Mouse (Mus musculus) CH12.LX (cell line): ENCODE measurements around the gene Cabin1.

Experiments used
- CHD1 ChIP-seq: IDR thresholded peaks from 2 replicates; pipeline ENCODE4 v1.6.1; 2012; ENCODE audit warnings: low read depth, low read length, improper control_type of control experiment, inconsistent platforms
- CTCF ChIP-seq, 2 experiments: IDR thresholded peaks in 1 of 2; conservative IDR thresholded peaks in 1 of 2; 2 replicates each; pipeline ENCODE4 v1.5.1; 2011 to 2012; ENCODE audit warnings: low read depth in 2 of 2, low read length in 2 of 2, improper control_type of control experiment in 1 of 2, inconsistent platforms in 1 of 2, mild to moderate bottlenecking in 1 of 2, moderate library complexity in 1 of 2
- E2F4 ChIP-seq: IDR thresholded peaks from 2 replicates; pipeline ENCODE4 v1.6.1; 2011; ENCODE audit warnings: low read depth, low read length, improper control_type of control experiment; ENCODE audit not compliant: insufficient replicate concordance
- MYC ChIP-seq: IDR thresholded peaks from 2 replicates; pipeline ENCODE4 v1.6.1; 2011; ENCODE audit warnings: low read depth, mild to moderate bottlenecking, improper control_type of control experiment, low read length
- NELFE ChIP-seq: IDR thresholded peaks from 2 replicates; pipeline ENCODE4 v1.6.1; 2011; ENCODE audit warnings: low read depth, low read length, improper control_type of control experiment
- POLR2A ChIP-seq: IDR thresholded peaks from 2 replicates; pipeline ENCODE4 v1.6.1; 2011; ENCODE audit warnings: low read depth, mild to moderate bottlenecking, improper control_type of control experiment, low read length
- POLR2AphosphoS2 ChIP-seq: IDR thresholded peaks from 2 replicates; pipeline ENCODE4 v1.6.1; 2011; ENCODE audit warnings: low read depth, low read length, improper control_type of control experiment

GRCm38 (mm10) chr10:75788277-75788676 is 24.1 kb upstream of the Cabin1 start:
- TF ChIP-seq CHD1 (no peak), CTCF (conservative IDR thresholded peaks at IDR 0.05 in 1 of 2, IDR thresholded peaks at IDR 0.05 in 1 of 2; ENCODE audit: low read depth in 2 of 2, low read length in 2 of 2) (no peak), NELFE (no peak), POLR2AphosphoS2 (no peak), POLR2A (no peak), E2F4 (no peak), MYC (no peak)
